Mouse (Mus musculus): ENCODE data around the gene Prrx1.
A peak's percentile ranks its signal among the peaks of the same experiment; 100 is the strongest.

Prrx1 gene

GRCm38 (mm10) chr1:163273132-163273531 is 40.4 kb downstream of the Prrx1 start:
- no peak for DNase-seq (ENCODE audit: low read depth, low spot score)

- no peak for DNase-seq (ENCODE audit: low read depth, low spot score)
Measured at GRCm38 (mm10) chr1:163266853-163267538, 46.5 kb downstream of the Prrx1 start.

GRCm38 (mm10) chr1:163257298-163257697 is 56.2 kb downstream of the Prrx1 start:
- peak; percentile 7 for DNase-seq (ENCODE audit: low read depth, low spot score)

- DNase-seq (ENCODE audit: low read depth, low spot score) = peak; percentile 51
Measured at GRCm38 (mm10) chr1:163255884-163256283, 57.6 kb downstream of the Prrx1 start.

- DNase-seq (ENCODE audit: low read depth, low spot score) = no peak
Measured at GRCm38 (mm10) chr1:163252796-163253195, 60.7 kb downstream of the Prrx1 start.

GRCm38 (mm10) chr1:163252331-163252730 is 61.2 kb downstream of the Prrx1 start:
- peak; percentile 67 for DNase-seq (ENCODE audit: low read depth, low spot score)

- DNase-seq (ENCODE audit: low read depth, low spot score) = peak; percentile 45
Measured at GRCm38 (mm10) chr1:163251766-163252165, 61.7 kb downstream of the Prrx1 start.

- DNase-seq (ENCODE audit: low read depth, low spot score) = no peak
Measured at GRCm38 (mm10) chr1:163238950-163239349, 74.6 kb downstream of the Prrx1 start.

- peak; percentile 19 for DNase-seq (ENCODE audit: low read depth, low spot score)
Measured at GRCm38 (mm10) chr1:163231230-163231629, 82.3 kb downstream of the Prrx1 start.

GRCm38 (mm10) chr1:163226271-163226670 is 87.2 kb downstream of the Prrx1 start:
- DNase-seq (ENCODE audit: low read depth, low spot score) = no peak

- peak; percentile 4 for DNase-seq (ENCODE audit: low read depth, low spot score)
Measured at GRCm38 (mm10) chr1:163221767-163222166, 91.7 kb downstream of the Prrx1 start.

- peak; percentile 5 for DNase-seq (ENCODE audit: low read depth, low spot score)
Measured at GRCm38 (mm10) chr1:163208919-163209867, 104.3 kb downstream of the Prrx1 start.

GRCm38 (mm10) chr1:163198767-163199166 is 114.7 kb downstream of the Prrx1 start:
- DNase-seq (ENCODE audit: low read depth, low spot score) = no peak

GRCm38 (mm10) chr1:163198059-163198458 is 115.5 kb downstream of the Prrx1 start:
- DNase-seq (ENCODE audit: low read depth, low spot score) = no peak
